Mouse (Mus musculus): ENCODE results near the gene Rtn2. TPM values are rescaled to one million over a fixed set of nuclear protein-coding genes. Genes with fewer than 3 reads are reported as not detected.
A peak's percentile ranks its signal among the peaks of the same experiment; 100 is the strongest.
"Not testable (repeated sequence)": the region's sequence is repeated elsewhere in the genome, so short reads cannot be mapped to it uniquely, and the experiment has no call there.

Gene Rtn2
- total RNA-seq, 2 experiments from 2014 or later: 110 to 122 TPM

GRCm38 (mm10) chr7:19270509-19271237, 11.8 kb upstream of the Rtn2 start:
- TF ChIP-seq CTCF (IDR thresholded peaks at IDR 0.05): no peak
- Histone ChIP-seq H3K4me3 (peak overlapping the region; percentile 98), H3K27ac (peak overlapping the region; percentile 72)
- no peak for DNase-seq (ENCODE audit: extremely low spot score in 1 of 2, low spot score in 2 of 2)
- intact Hi-C loops (cut with DNase I): no loop called here

DNA sequence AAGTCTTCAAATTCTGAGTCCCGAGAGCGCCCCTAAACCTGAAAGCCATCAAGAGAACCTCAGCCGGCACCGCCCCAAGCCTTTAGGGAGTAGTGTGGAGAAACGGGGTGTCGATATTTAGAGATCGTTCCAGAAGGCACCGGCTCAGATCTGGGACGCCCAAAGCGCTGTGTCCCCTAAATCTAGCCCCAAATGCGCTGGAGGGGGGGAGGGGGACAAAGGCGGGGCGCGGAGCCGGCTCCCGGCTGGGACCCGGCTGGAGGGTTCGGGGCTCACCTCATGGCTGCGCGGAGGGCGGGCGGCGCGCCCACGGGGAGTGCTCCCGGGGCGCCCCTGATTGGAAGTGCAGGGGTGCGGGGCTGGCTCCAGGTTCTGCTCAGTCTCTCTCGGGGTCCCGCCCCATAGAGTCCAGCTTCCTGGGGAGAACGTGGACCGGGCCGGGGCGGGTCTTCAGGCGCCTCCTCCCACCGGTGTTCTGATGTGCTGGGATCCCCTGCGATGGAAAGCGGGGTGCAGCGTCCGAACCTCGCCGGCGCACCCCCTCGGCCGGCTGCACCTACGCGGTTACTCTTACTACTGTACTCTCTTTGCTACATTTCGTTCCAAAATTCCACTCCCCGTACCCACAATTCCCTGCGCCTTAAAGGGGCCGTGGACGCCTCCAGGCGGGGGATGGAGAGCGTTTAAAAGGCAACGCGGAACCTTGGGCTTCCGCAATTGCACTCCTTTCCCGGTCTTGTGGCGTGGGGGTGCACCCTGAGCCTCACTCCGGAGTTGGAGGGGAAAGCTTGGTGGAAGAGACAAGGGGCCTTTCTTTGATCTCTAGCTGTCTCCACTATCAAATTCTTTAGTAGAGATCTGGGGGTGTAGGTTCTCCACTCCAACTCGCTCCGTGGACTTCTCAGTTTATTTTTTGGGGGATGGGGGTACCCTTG, 10.9 kb upstream of the Rtn2 start, which contains the start of gene Vasp:
Gene Vasp (minus strand): TSS at position 580 of the 935 bp plus-strand sequence.
- peak within 1 kb of the TSS; percentile 98 for H3K4me3 ChIP-seq
- DNase-seq (ENCODE audit: extremely low spot score in 1 of 2, low spot score in 2 of 2): peak; percentile 84 to 85
- TF ChIP-seq CTCF (IDR thresholded peaks at IDR 0.05): no peak
- H3K27ac ChIP-seq: peak within 1 kb of the TSS; percentile 72
- intact Hi-C loops (cut with DNase I): no loop called here

DNA sequence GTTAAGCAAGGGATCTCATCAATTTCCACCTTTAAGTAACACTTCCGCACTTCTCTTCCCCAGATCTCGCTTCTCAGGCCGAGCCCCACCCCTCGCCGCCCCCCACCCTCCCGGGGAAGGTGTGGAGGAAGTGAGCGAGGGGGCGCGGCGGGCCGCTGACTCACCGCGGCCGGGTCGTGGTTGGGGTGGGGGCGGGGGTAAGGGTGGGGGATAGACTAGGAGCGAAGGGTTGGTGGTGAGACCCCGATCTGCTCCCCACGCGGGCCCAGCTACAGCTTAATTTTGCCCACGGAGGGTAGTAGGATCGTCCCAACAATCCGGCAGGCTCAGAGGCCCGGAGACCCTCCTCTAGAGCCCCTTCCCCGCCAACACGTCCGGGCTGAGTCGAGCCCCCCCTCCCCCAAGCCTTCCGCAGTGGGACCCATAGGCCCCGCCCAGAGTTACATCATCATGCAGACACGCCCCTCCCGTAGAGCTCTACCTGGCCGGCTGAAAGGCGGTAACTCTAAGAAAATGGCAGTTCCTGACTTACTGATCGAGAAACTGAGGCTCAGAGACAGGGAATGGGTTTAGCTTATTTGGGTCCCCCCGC, 10.2 kb upstream of the Rtn2 start:
- Histone ChIP-seq H3K27ac (peak overlapping the region; percentile 72), H3K4me3 (peak overlapping the region; percentile 98)
- no peak for TF ChIP-seq CTCF (IDR thresholded peaks at IDR 0.05)
- peak in 1 of 2 experiments; percentile 35 for DNase-seq (ENCODE audit: extremely low spot score in 1 of 2, low spot score in 2 of 2)
- intact Hi-C loops (cut with DNase I): no loop called here

DNA sequence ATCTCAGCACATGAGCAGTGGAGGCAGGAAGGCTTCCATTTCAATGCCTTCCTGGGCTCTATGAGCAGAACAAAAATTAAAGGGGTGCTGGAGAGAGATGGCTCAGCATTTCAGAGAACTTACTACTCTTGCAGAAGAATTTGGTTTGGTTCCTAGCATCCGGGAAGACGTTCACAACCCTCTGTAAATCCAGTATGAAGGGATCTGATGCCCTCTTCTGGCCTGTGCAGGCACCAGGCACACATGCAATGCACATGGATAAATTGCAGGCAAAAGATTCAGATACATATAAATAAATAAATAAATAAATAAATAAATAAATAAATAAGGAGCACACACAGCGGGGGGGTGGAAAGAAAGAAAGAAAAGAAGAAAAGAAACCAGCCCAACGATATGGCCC, 6.2 kb upstream of the Rtn2 start:
- peak; percentile 29 for TF ChIP-seq CTCF (IDR thresholded peaks at IDR 0.05)
- DNase-seq (ENCODE audit: extremely low spot score in 1 of 2, low spot score in 2 of 2): no peak
- H3K4me3 ChIP-seq: no peak overlapping the region
- intact Hi-C loops (cut with DNase I): loop anchor here (2.0 kb wide), 1 partner anchor 37 kb away; no protein-coding TSS in a partner anchor
- no peak overlapping the region for H3K27ac ChIP-seq

DNA sequence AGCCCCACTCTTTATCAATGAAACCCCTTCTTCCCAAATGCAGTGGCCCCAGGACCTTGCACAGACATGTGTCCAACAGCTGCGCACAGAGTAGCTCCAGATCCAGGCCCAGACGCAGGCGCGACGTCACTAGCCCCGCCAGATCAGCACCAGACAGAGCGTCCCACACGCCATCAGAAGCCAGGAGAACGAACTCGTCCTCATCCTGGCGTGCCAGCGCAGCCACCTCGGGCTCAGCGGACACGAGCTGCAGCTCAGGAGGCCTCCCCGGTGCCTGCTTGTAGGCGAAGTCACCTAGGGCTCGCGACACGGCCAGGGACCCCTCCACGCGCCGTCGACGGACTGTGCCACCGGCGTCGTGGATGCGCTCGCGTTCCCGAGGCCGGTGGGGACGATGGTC, 3.4 kb upstream of the Rtn2 start:
- no peak for TF ChIP-seq CTCF (IDR thresholded peaks at IDR 0.05)
- intact Hi-C loops (cut with DNase I): no loop called here
- H3K4me3 ChIP-seq: no peak overlapping the region
- H3K27ac ChIP-seq: no peak overlapping the region
- no peak for DNase-seq (ENCODE audit: extremely low spot score in 1 of 2, low spot score in 2 of 2)

DNA sequence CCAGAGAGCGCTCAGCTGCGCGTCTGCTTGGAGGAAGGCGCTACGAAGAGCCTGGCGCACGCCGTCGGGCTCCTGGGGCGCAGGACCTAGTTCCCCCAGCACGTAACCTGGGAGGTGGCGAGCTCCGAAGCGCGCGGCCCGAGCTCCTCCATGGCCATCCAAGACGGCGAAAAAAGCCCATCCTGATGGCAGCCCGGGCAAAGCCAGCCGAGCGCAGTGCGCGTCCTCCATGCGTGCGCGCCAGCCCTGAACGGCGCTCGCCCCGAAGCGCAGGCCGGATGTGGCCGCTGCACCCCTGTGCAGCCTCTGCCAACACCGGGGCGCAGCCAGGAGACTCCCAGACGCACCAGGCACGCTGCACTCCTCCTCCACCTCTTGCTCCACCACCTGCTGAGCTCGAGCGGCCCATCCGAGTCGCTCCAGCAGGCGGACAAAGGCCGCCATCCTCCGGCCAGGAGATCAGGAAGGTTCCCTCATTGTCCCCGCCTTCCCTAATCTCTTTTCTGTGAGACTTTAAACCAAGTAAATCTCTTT, 2.8 kb upstream of the Rtn2 start, which contains the start of gene Ppm1n:
Gene Ppm1n (minus strand): TSS at position 484 of the 534 bp plus-strand sequence.
- no peak for DNase-seq (ENCODE audit: extremely low spot score in 1 of 2, low spot score in 2 of 2)
- H3K27ac ChIP-seq: no peak within 1 kb of the TSS
- peak within 1 kb of the TSS; percentile 28; the same call in 1 of the 2 replicates for H3K4me3 ChIP-seq
- TF ChIP-seq CTCF (IDR thresholded peaks at IDR 0.05): no peak; the same call in 1 of the 2 replicates
- intact Hi-C loops (cut with DNase I): no loop called here

GRCm38 (mm10) chr7:19281680-19282304, 632 bp upstream of the Rtn2 start:
- peak; percentile 55 for TF ChIP-seq CTCF (IDR thresholded peaks at IDR 0.05)
- H3K4me3 ChIP-seq: peak overlapping the region; percentile 85
- intact Hi-C loops (cut with DNase I); H3K27ac ChIP-seq; DNase-seq (ENCODE audit: extremely low spot score in 1 of 2, low spot score in 2 of 2): not testable (repeated sequence)

DNA sequence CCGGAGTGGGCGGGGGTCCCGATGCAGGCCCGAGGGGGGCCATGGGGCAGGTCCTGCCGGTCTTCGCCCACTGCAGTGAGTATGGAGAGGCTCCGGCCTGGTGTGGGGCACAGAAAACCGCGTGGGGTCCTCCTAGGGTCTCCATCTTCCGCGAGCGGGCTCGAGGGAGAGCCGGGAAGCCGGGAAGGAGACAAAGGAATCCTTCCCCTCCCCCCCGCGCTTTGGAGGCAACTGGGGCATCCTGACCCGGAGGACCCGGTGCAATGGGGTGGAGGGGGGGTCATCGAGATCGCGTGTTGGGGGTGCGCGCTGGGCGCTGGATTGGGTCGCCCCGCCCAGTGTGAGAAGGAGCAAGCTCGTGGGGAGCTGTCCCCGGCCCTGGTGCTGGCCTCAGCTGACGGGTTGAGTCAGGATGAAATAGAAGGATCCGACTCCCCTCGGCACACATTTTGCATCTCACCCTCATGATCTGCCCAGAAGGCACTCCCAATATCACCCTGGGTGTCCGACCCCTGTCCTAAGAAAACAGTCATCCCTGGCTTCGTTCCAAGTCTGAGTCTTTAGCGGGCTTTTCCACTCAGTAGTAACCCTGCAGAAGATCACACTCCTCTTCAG, 474 bp downstream of the Rtn2 start:
- intact Hi-C loops (cut with DNase I): no loop called here
- Histone ChIP-seq H3K27ac (peak overlapping the region; percentile 90), H3K4me3 (peak overlapping the region; percentile 85)
- peak in 1 of 2 experiments; percentile 49 for DNase-seq (ENCODE audit: extremely low spot score in 1 of 2, low spot score in 2 of 2)
- TF ChIP-seq CTCF (IDR thresholded peaks at IDR 0.05): no peak

DNA sequence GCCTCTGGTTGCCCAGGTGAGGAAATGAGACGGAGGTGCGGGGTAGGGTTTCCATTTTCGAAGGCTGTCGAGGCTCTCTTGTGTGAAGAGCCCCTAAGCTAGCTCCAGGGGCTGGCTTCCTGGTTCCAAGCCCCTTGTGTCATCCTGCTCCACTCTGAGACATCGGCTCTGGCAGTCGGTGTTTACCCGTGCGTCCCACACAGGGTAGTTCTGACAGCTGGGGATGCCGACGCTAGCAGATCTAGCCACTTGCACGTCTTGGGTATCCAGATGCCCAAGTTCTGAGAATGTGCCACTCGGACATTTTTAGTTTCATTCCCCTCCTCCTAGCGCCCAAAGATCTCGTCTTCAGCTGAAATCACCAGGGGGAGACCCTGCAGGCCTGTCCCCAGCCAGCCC, 981 bp downstream of the Rtn2 start:
- peak overlapping the region; percentile 85 for H3K4me3 ChIP-seq
- no peak for DNase-seq (ENCODE audit: extremely low spot score in 1 of 2, low spot score in 2 of 2)
- peak overlapping the region; percentile 90; the same call in 1 of the 2 replicates for H3K27ac ChIP-seq
- intact Hi-C loops (cut with DNase I): no loop called here
- no peak for TF ChIP-seq CTCF (IDR thresholded peaks at IDR 0.05)

- intact Hi-C loops (cut with DNase I): no loop called here
- Histone ChIP-seq H3K4me3 (no peak overlapping the region), H3K27ac (no peak overlapping the region)
- peak; percentile 83 for TF ChIP-seq CTCF (IDR thresholded peaks at IDR 0.05)
- peak in 1 of 2 experiments; percentile 64 for DNase-seq (ENCODE audit: extremely low spot score in 1 of 2, low spot score in 2 of 2)
These were observed 2.3 kb downstream of the Rtn2 start for GRCm38 (mm10) chr7:19284763-19285162.
